Mouse (Mus musculus) MEL-GATA-1-ER (cell line): ENCODE data around the gene Cuedc1.

Source experiments
- DNase-seq: peaks from one replicate; pipeline ENCODE4 v3.0.0-alpha.2; 2012; ENCODE audit warnings: low read depth; ENCODE audit errors: extremely low read depth

Gene Cuedc1

GRCm38 (mm10) chr11:88146264-88147060 lies 48.6 kb downstream of the Cuedc1 start:
- DNase-seq: no peak

GRCm38 (mm10) chr11:88147388-88147787 lies 49.5 kb downstream of the Cuedc1 start:
- DNase-seq: no peak

GRCm38 (mm10) chr11:88148015-88148637 lies 50.3 kb downstream of the Cuedc1 start:
- DNase-seq: no peak

GRCm38 (mm10) chr11:88148638-88149279 lies 50.9 kb downstream of the Cuedc1 start:
- no peak for DNase-seq

GRCm38 (mm10) chr11:88151379-88152155 lies 53.7 kb downstream of the Cuedc1 start:
- DNase-seq: no peak

GRCm38 (mm10) chr11:88153880-88154279 lies 56.0 kb downstream of the Cuedc1 start:
- no peak for DNase-seq

- DNase-seq: no peak
These were observed 56.6 kb downstream of the Cuedc1 start for GRCm38 (mm10) chr11:88154500-88154899.

GRCm38 (mm10) chr11:88155451-88155850 lies 57.6 kb downstream of the Cuedc1 start:
- no peak for DNase-seq

- no peak for DNase-seq
These were observed 58.1 kb downstream of the Cuedc1 start for GRCm38 (mm10) chr11:88155998-88156397.

GRCm38 (mm10) chr11:88156403-88156802 lies 58.5 kb downstream of the Cuedc1 start:
- no peak for DNase-seq

GRCm38 (mm10) chr11:88158842-88159246 lies 61.0 kb downstream of the Cuedc1 start:
- DNase-seq: no peak

- DNase-seq: no peak
These were observed 61.5 kb downstream of the Cuedc1 start for GRCm38 (mm10) chr11:88159389-88159788.

- no peak for DNase-seq
These were observed 62.5 kb downstream of the Cuedc1 start for GRCm38 (mm10) chr11:88160316-88160715.

- no peak for DNase-seq
These were observed 63.3 kb downstream of the Cuedc1 start for GRCm38 (mm10) chr11:88161051-88161581.

GRCm38 (mm10) chr11:88161651-88162362 lies 63.9 kb downstream of the Cuedc1 start:
- no peak for DNase-seq

GRCm38 (mm10) chr11:88162740-88163139 lies 64.9 kb downstream of the Cuedc1 start:
- DNase-seq: no peak

- peak; percentile 91 for DNase-seq
These were observed 66.4 kb downstream of the Cuedc1 start for GRCm38 (mm10) chr11:88164213-88164723.

GRCm38 (mm10) chr11:88164801-88165377 lies 67.0 kb downstream of the Cuedc1 start:
- no peak for DNase-seq

GRCm38 (mm10) chr11:88165683-88166364 lies 68.0 kb downstream of the Cuedc1 start:
- DNase-seq: no peak
